Mouse (Mus musculus) heart, postnatal 0 days (tissue): ENCODE measurements at regions not wholly inside any gene's neighbourhood (a gene's known extent, or its start where the extent isn't known, plus 50 kb on each side); places are given as distances from the start of the nearest gene placed in this dataset.

Experiments
- ATAC-seq: fragments of 200-750 bp; cut with Nextera tagmentation; 2 replicates; pipeline ENCODE4 v1.8.0; 2017; ENCODE audit warnings: low read depth, moderate number of reproducible peaks, moderate library complexity; ENCODE audit not compliant: insufficient read depth
- DNase-seq: peaks from one replicate; pipeline ENCODE4 v3.0.0-alpha.2; 2016; ENCODE audit warnings: low spot score
- H3K27ac ChIP-seq: fragments of 300-500 bp; sonication (generic); 2 replicates; pipeline ENCODE4 v1.5.1; 2014; ENCODE audit warnings: low read depth, mild to moderate bottlenecking
- H3K27me3 ChIP-seq: fragments of 300-500 bp; sonication (generic); 2 replicates; pipeline ENCODE4 v1.6.1; 2014; ENCODE audit warnings: low read length, mixed read lengths; ENCODE audit not compliant: control insufficient read depth, insufficient read depth
- H3K36me3 ChIP-seq: fragments of 300-500 bp; sonication (generic); replicated peaks from 2 replicates; pipeline ENCODE4 v1.6.1; 2014; ENCODE audit warnings: low read length, mixed read lengths; ENCODE audit not compliant: control insufficient read depth, insufficient read depth
- H3K4me1 ChIP-seq: fragments of 300-500 bp; sonication (generic); 2 replicates; pipeline ENCODE4 v1.6.1; 2014; ENCODE audit warnings: antibody characterized with exemption; ENCODE audit not compliant: control insufficient read depth, insufficient read depth
- H3K4me2 ChIP-seq: fragments of 300-500 bp; sonication (generic); 2 replicates; pipeline ENCODE4 v1.6.1; 2014; ENCODE audit warnings: low read depth, mild to moderate bottlenecking, low read length, moderate library complexity
- H3K4me3 ChIP-seq: fragments of 300-500 bp; sonication (generic); 2 replicates; pipeline ENCODE4 v1.5.1; 2014; ENCODE audit warnings: low read depth, low read length
- H3K9ac ChIP-seq: fragments of 300-500 bp; sonication (generic); replicated peaks from 2 replicates; pipeline ENCODE4 v1.6.1; 2014; ENCODE audit warnings: low read depth, low read length, mixed read lengths
- H3K9me3 ChIP-seq: fragments of 300-500 bp; sonication (generic); replicated peaks from 2 replicates; pipeline ENCODE4 v1.6.1; 2016; ENCODE audit warnings: low read length; ENCODE audit not compliant: control insufficient read depth
- CTCF ChIP-seq: IDR thresholded peaks from 2 replicates; pipeline ENCODE4 v1.5.1; 2016; ENCODE audit warnings: antibody characterized with exemption, control low read depth, low read depth
- EP300 ChIP-seq: IDR thresholded peaks from 2 replicates; pipeline ENCODE4 v1.6.1; 2016; ENCODE audit warnings: antibody characterized with exemption, low read depth
- WGBS: fragments of 180-500 bp; shearing (Covaris S2); extraction: QIAGEN DNeasy Blood & Tissue Kit; methylation state at CpG from one replicate; pipeline ENCODE4 v1.1.7; 2014; 5-methylcytosine and 5-hydroxymethylcytosine counted together

- 81% methylated on average over 5 of the region's 5 CpGs for WGBS
- ATAC-seq (no peak), DNase-seq (no peak)
- Histone ChIP-seq H3K4me1 (no peaks in the 10 kb centered on the region), H3K4me2 (no peak overlapping the region), H3K9ac (no peak overlapping the region), H3K4me3 (no peak overlapping the region), H3K27ac (no peak overlapping the region), H3K27me3 (no peaks in the 10 kb centered on the region), H3K9me3 (no peaks in the 10 kb centered on the region), H3K36me3 (no peaks in the 10 kb centered on the region)
- TF ChIP-seq EP300 (no peak), CTCF (no peak)
Observed at GRCm38 (mm10) chr6:89090096-89090495, 188.0 kb downstream of the Tpra1 start.

- no peak overlapping the region for H3K4me3 ChIP-seq
- no peak overlapping the region for H3K9ac ChIP-seq
- no peak for ATAC-seq
- H3K27me3 ChIP-seq, result no peaks in the 10 kb centered on the region
- TF ChIP-seq CTCF, result no peak
- TF ChIP-seq EP300, result no peak
- H3K9me3 ChIP-seq, result no peaks in the 10 kb centered on the region
- no peaks in the 10 kb centered on the region for H3K36me3 ChIP-seq
- WGBS, result 92% methylated on average over 14 of the region's 14 CpGs
- no peak overlapping the region for H3K27ac ChIP-seq
- DNase-seq, result no peak
- H3K4me2 ChIP-seq, result no peak overlapping the region
- no peaks in the 10 kb centered on the region for H3K4me1 ChIP-seq
Observed at GRCm38 (mm10) chr6:89095911-89096310, 193.9 kb downstream of the Tpra1 start.

GRCm38 (mm10) chr6:89097531-89097930, 195.5 kb downstream of the Tpra1 start:
- whole genome bisulfite sequencing, result 61% methylated on average over 8 of the region's 8 CpGs
- Histone ChIP-seq H3K36me3 (no peaks in the 10 kb centered on the region), H3K9me3 (no peaks in the 10 kb centered on the region), H3K27ac (no peak overlapping the region), H3K4me2 (no peak overlapping the region), H3K4me3 (no peak overlapping the region), H3K9ac (no peak overlapping the region), H3K4me1 (no peaks in the 10 kb centered on the region), H3K27me3 (no peaks in the 10 kb centered on the region)
- no peak for TF ChIP-seq EP300
- TF ChIP-seq CTCF, result no peak
- DNase-seq (no peak), ATAC-seq (no peak; the same call in 1 of the 2 replicates)

- WGBS, result 59% methylated on average over 1 of the region's 1 CpGs
- Histone ChIP-seq H3K4me3 (no peak overlapping the region), H3K9me3 (no peaks in the 10 kb centered on the region), H3K4me2 (no peak overlapping the region), H3K27ac (no peak overlapping the region), H3K9ac (no peak overlapping the region), H3K27me3 (no peaks in the 10 kb centered on the region), H3K4me1 (no peaks in the 10 kb centered on the region), H3K36me3 (no peaks in the 10 kb centered on the region)
- no peak for TF ChIP-seq CTCF
- TF ChIP-seq EP300, result no peak
- ATAC-seq (no peak), DNase-seq (no peak)
Observed at GRCm38 (mm10) chr6:89119241-89119640, 217.2 kb downstream of the Tpra1 start.

GRCm38 (mm10) chr6:89121023-89121745, 219.1 kb downstream of the Tpra1 start:
- no peak for TF ChIP-seq CTCF
- TF ChIP-seq EP300, result no peak
- no peak overlapping the region for H3K4me2 ChIP-seq
- no peak overlapping the region for H3K4me3 ChIP-seq
- H3K27me3 ChIP-seq, result no peaks in the 10 kb centered on the region; the same call in 1 of the 2 replicates
- ATAC-seq (no peak), DNase-seq (no peak)
- H3K9me3 ChIP-seq, result no peaks in the 10 kb centered on the region
- no peaks in the 10 kb centered on the region for H3K4me1 ChIP-seq
- no peaks in the 10 kb centered on the region for H3K36me3 ChIP-seq
- 62% methylated on average over 4 of the region's 4 CpGs for WGBS
- H3K27ac ChIP-seq, result no peak overlapping the region
- no peak overlapping the region for H3K9ac ChIP-seq

- H3K4me3 ChIP-seq, result no peak overlapping the region
- H3K9me3 ChIP-seq, result no peaks in the 10 kb centered on the region
- H3K36me3 ChIP-seq, result no peaks in the 10 kb centered on the region
- ATAC-seq, result 0 out of 2 replicates have a peak, but pooled peaks have one; percentile 27
- H3K4me1 ChIP-seq, result no peaks in the 10 kb centered on the region
- H3K4me2 ChIP-seq, result no peak overlapping the region
- TF ChIP-seq CTCF, result no peak
- no peak for DNase-seq
- no peak overlapping the region for H3K9ac ChIP-seq
- no peak overlapping the region for H3K27ac ChIP-seq
- 80% methylated on average over 3 of the region's 3 CpGs for whole genome bisulfite sequencing
- H3K27me3 ChIP-seq, result no peaks in the 10 kb centered on the region; the same call in 1 of the 2 replicates
Observed at GRCm38 (mm10) chr6:89121746-89122070, 219.7 kb downstream of the Tpra1 start.
